Mouse (Mus musculus): ENCODE data around the gene Bex6. TPM values are rescaled to one million over a fixed set of nuclear protein-coding genes. Genes with fewer than 3 reads are reported as not detected.

Bex6 gene
- polyA plus RNA-seq, 1 experiment from 2014 or later: not detected

GRCm38 (mm10) chr16:32174340-32175005 lies 5.2 kb upstream of the Bex6 start:
- Histone ChIP-seq H3K36me3 (no peaks in the 10 kb centered on the region), H3K27ac (replicated peaks) (no peak overlapping the region), H3K27me3 (replicated peaks) (no peaks in the 10 kb centered on the region), H3K4me3 (no peak overlapping the region), H3K4me1 (peaks cover 9% of the 10 kb centered on the region; the same call in 1 of the 2 replicates), H3K9me3 (no peaks in the 10 kb centered on the region), H3K9ac (no peak overlapping the region), H3K4me2 (no peak overlapping the region)
- ATAC-seq (ENCODE audit: extremely low read depth, insufficient number of reproducible peaks, low FRiP score, low TSS enrichment): no peak
- 85% methylated on average over 8 of the region's 8 CpGs for WGBS

GRCm38 (mm10) chr16:32175029-32175428 lies 4.6 kb upstream of the Bex6 start:
- no peak overlapping the region for H3K27ac ChIP-seq (replicated peaks)
- ATAC-seq (ENCODE audit: extremely low read depth, insufficient number of reproducible peaks, low FRiP score, low TSS enrichment): no peak
- no peaks in the 10 kb centered on the region for H3K27me3 ChIP-seq (replicated peaks)
- WGBS: 89% methylated on average over 4 of the region's 4 CpGs
- H3K9ac ChIP-seq: no peak overlapping the region
- H3K9me3 ChIP-seq: no peaks in the 10 kb centered on the region
- no peak overlapping the region for H3K4me3 ChIP-seq
- H3K4me2 ChIP-seq: no peak overlapping the region
- H3K4me1 ChIP-seq: peaks cover 9% of the 10 kb centered on the region; the same call in 1 of the 2 replicates
- H3K36me3 ChIP-seq: no peaks in the 10 kb centered on the region

GRCm38 (mm10) chr16:32176896-32177686 lies 2.5 kb upstream of the Bex6 start:
- Histone ChIP-seq H3K9ac (peak overlapping the region; percentile 61; the same call in 1 of the 2 replicates), H3K4me1 (peaks cover 9% of the 10 kb centered on the region; the same call in 1 of the 2 replicates), H3K27ac (replicated peaks) (peak overlapping the region; percentile 44), H3K9me3 (no peaks in the 10 kb centered on the region), H3K4me3 (no peak overlapping the region), H3K36me3 (no peaks in the 10 kb centered on the region), H3K27me3 (replicated peaks) (no peaks in the 10 kb centered on the region), H3K4me2 (peak overlapping the region; percentile 41)
- WGBS: 53% methylated on average over 18 of the region's 18 CpGs
- no peak for ATAC-seq (ENCODE audit: extremely low read depth, insufficient number of reproducible peaks, low FRiP score, low TSS enrichment)

GRCm38 (mm10) chr16:32186056-32186455 lies 6.4 kb downstream of the Bex6 start:
- no peak overlapping the region for H3K4me3 ChIP-seq
- WGBS: 85% methylated on average over 5 of the region's 5 CpGs
- H3K4me2 ChIP-seq: no peak overlapping the region
- no peaks in the 10 kb centered on the region for H3K9me3 ChIP-seq
- no peaks in the 10 kb centered on the region for H3K36me3 ChIP-seq
- no peak overlapping the region for H3K27ac ChIP-seq (replicated peaks)
- no peaks in the 10 kb centered on the region for H3K27me3 ChIP-seq (replicated peaks)
- no peak for ATAC-seq (ENCODE audit: extremely low read depth, insufficient number of reproducible peaks, low FRiP score, low TSS enrichment)
- peaks cover 3% of the 10 kb centered on the region for H3K4me1 ChIP-seq
- no peak overlapping the region for H3K9ac ChIP-seq

GRCm38 (mm10) chr16:32189109-32189508 lies 9.5 kb downstream of the Bex6 start:
- Histone ChIP-seq H3K9me3 (no peaks in the 10 kb centered on the region), H3K9ac (no peak overlapping the region), H3K36me3 (no peaks in the 10 kb centered on the region), H3K4me1 (peaks cover 3% of the 10 kb centered on the region), H3K4me3 (no peak overlapping the region), H3K27me3 (replicated peaks) (no peaks in the 10 kb centered on the region), H3K27ac (replicated peaks) (no peak overlapping the region), H3K4me2 (no peak overlapping the region)
- WGBS: 42% methylated on average over 6 of the region's 6 CpGs
- ATAC-seq (ENCODE audit: extremely low read depth, insufficient number of reproducible peaks, low FRiP score, low TSS enrichment): no peak

- H3K4me2 ChIP-seq: 0 out of 2 replicates have a peak overlapping the region, but pooled peaks have one; percentile 22
Observed at GRCm38 (mm10) chr16:32190011-32190441, 10.4 kb downstream of the Bex6 start.

GRCm38 (mm10) chr16:32200256-32201003 lies 20.8 kb downstream of the Bex6 start:
- Histone ChIP-seq H3K27me3 (replicated peaks) (no peaks in the 10 kb centered on the region), H3K9me3 (0 out of 2 replicates have a peak, but pooled peaks cover 5% of the 10 kb centered on the region), H3K27ac (replicated peaks) (peak overlapping the region; percentile 70), H3K36me3 (no peaks in the 10 kb centered on the region), H3K4me1 (no peaks in the 10 kb centered on the region), H3K4me3 (peak overlapping the region; percentile 23), H3K9ac (peak overlapping the region; percentile 19; the same call in 1 of the 2 replicates), H3K4me2 (peak overlapping the region; percentile 37)
- WGBS: 72% methylated on average over 21 of the region's 21 CpGs
- no peak for ATAC-seq (ENCODE audit: extremely low read depth, insufficient number of reproducible peaks, low FRiP score, low TSS enrichment)

More at GRCm38 (mm10) chr16:32190011-32190441, 10.4 kb downstream of the Bex6 start:
- Histone ChIP-seq H3K9me3 (no peaks in the 10 kb centered on the region), H3K4me1 (peaks cover 3% of the 10 kb centered on the region), H3K9ac (no peak overlapping the region), H3K36me3 (no peaks in the 10 kb centered on the region), H3K4me3 (no peak overlapping the region), H3K27me3 (replicated peaks) (no peaks in the 10 kb centered on the region), H3K27ac (replicated peaks) (no peak overlapping the region)
- no peak for ATAC-seq (ENCODE audit: extremely low read depth, insufficient number of reproducible peaks, low FRiP score, low TSS enrichment)
- WGBS: 40% methylated on average over 12 of the region's 12 CpGs

GRCm38 (mm10) chr16:32201004-32201325 lies 21.3 kb downstream of the Bex6 start:
- H3K27ac ChIP-seq (replicated peaks): peak overlapping the region; percentile 70; the same call in 1 of the 2 replicates
- H3K27me3 ChIP-seq (replicated peaks): no peaks in the 10 kb centered on the region
- no peaks in the 10 kb centered on the region for H3K36me3 ChIP-seq
- peak overlapping the region; percentile 37 for H3K4me2 ChIP-seq
- no peak overlapping the region for H3K9ac ChIP-seq
- H3K4me1 ChIP-seq: no peaks in the 10 kb centered on the region
- WGBS: 67% methylated on average over 9 of the region's 9 CpGs
- 0 out of 2 replicates have a peak, but pooled peaks cover 5% of the 10 kb centered on the region for H3K9me3 ChIP-seq
- no peak for ATAC-seq (ENCODE audit: extremely low read depth, insufficient number of reproducible peaks, low FRiP score, low TSS enrichment)
- H3K4me3 ChIP-seq: peak overlapping the region; percentile 23; the same call in 1 of the 2 replicates

- Histone ChIP-seq H3K9me3 (0 out of 2 replicates have a peak, but pooled peaks cover 5% of the 10 kb centered on the region), H3K27me3 (replicated peaks) (no peaks in the 10 kb centered on the region), H3K4me1 (no peaks in the 10 kb centered on the region), H3K27ac (replicated peaks) (no peak overlapping the region), H3K9ac (no peak overlapping the region), H3K36me3 (no peaks in the 10 kb centered on the region), H3K4me3 (no peak overlapping the region), H3K4me2 (no peak overlapping the region)
- ATAC-seq (ENCODE audit: extremely low read depth, insufficient number of reproducible peaks, low FRiP score, low TSS enrichment): no peak
- WGBS: 71% methylated on average over 6 of the region's 6 CpGs
Observed at GRCm38 (mm10) chr16:32202681-32203080, 23.1 kb downstream of the Bex6 start.

- WGBS: 45% methylated on average over 3 of the region's 3 CpGs
- no peak overlapping the region for H3K27ac ChIP-seq (replicated peaks)
- no peak for ATAC-seq (ENCODE audit: extremely low read depth, insufficient number of reproducible peaks, low FRiP score, low TSS enrichment)
- no peak overlapping the region for H3K4me2 ChIP-seq
- H3K9ac ChIP-seq: no peak overlapping the region
- H3K36me3 ChIP-seq: no peaks in the 10 kb centered on the region
- peaks cover 14% of the 10 kb centered on the region; the same call in 1 of the 2 replicates for H3K9me3 ChIP-seq
- no peak overlapping the region for H3K4me3 ChIP-seq
- H3K4me1 ChIP-seq: no peaks in the 10 kb centered on the region
- no peaks in the 10 kb centered on the region for H3K27me3 ChIP-seq (replicated peaks)
Observed at GRCm38 (mm10) chr16:32204902-32205301, 25.3 kb downstream of the Bex6 start.

- no peak overlapping the region for H3K9ac ChIP-seq
- peaks cover 7% of the 10 kb centered on the region; the same call in 1 of the 2 replicates for H3K4me1 ChIP-seq
- no peak overlapping the region for H3K4me3 ChIP-seq
- no peaks in the 10 kb centered on the region for H3K27me3 ChIP-seq (replicated peaks)
- H3K36me3 ChIP-seq: no peaks in the 10 kb centered on the region
- 0 out of 2 replicates have a peak overlapping the region, but pooled peaks have one; percentile 36 for H3K27ac ChIP-seq (replicated peaks)
- H3K9me3 ChIP-seq: peaks cover 8% of the 10 kb centered on the region; the same call in 1 of the 2 replicates
- ATAC-seq (ENCODE audit: extremely low read depth, insufficient number of reproducible peaks, low FRiP score, low TSS enrichment): no peak
- H3K4me2 ChIP-seq: no peak overlapping the region
Observed at GRCm38 (mm10) chr16:32214156-32214555, 34.5 kb downstream of the Bex6 start.
